Mouse (Mus musculus): Measurements from ENCODE around the gene Gpr15. TPM values are rescaled to one million over a fixed set of nuclear protein-coding genes. Genes with fewer than 3 reads are reported as not detected.

Gpr15 gene
- polyA plus RNA-seq, 1 experiment from 2014 or later = not detected

DNA sequence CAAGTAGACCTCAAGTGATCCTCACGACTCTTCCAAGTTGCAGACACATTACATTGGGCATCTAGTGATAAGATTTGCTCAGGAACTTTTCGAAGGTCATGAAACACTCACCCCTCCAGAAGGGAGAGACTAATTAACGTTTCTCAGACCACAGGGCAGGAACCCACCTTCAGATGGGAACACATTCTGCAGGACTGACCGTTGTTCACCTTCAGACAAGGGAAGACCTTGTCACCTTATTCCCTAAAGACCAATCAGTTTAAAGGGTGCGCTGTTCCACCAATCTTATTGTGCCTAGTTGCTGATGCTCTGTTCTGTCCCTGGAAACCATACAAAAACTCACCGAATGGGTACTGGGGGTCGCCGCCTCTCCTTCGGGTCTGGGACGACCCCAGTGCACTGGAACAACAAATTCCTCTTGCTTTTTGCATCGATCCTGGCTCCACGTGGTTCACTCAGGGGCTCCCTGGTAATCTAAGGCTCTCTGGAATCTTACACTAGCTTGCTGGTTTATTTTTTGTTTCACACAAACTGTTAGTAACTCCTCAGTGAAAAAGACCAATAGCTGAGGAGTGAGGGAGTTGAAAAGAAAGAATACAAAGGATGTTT, 17.9 kb downstream of the Gpr15 start:
- Histone ChIP-seq H3K27ac (replicated peaks in 1 of 2; ENCODE audit: control insufficient read depth in 1 of 2, insufficient read depth in 1 of 2, low read depth in 2 of 2, low read length in 2 of 2) (no peak overlapping the region), H3K4me2 (ENCODE audit: low read length) (no peak overlapping the region), H3K9ac (ENCODE audit: low read length) (no peak overlapping the region), H3K27me3 (ENCODE audit: control insufficient read depth, insufficient read depth, low read length) (no peaks in the 10 kb centered on the region), H3K9me3 (ENCODE audit: control insufficient read depth, low read length) (no peaks in the 10 kb centered on the region), H3K4me1 (ENCODE audit: control insufficient read depth in 2 of 2, insufficient read depth in 2 of 2, low read length in 2 of 2) (peaks cover 2 to 11% of the 10 kb centered on the region in 2 experiments), H3K4me3 (ENCODE audit: control insufficient read depth in 1 of 2, insufficient read depth in 1 of 2, low read depth in 1 of 2, low read length in 2 of 2) (no peak overlapping the region), H3K36me3 (ENCODE audit: control insufficient read depth, insufficient read depth, low read length) (no peaks in the 10 kb centered on the region)
- ATAC-seq (ENCODE audit: insufficient number of reproducible peaks, insufficient read depth, low FRiP score, low read depth) = no peak
- WGBS = 71% methylated on average over 12 of the region's 12 CpGs

DNA sequence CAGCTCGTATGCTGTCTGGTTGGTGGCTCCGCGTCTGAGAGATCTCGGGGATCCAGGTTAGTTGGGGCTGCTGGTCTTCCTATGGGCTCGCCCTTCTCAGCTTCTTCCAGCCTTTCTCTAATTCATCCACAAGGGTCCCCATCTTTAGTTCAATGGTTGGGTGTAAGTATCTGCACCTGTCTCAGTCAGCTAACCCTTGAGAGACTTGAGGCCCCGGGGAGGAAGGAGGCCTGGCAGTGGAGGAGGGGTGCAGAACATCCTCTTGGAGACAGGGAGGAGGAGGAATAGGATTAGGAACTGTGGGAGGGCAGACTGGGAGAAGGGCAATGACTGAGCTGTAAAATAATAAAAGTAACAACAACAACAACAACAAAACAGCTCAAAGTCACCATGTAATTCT, 18.7 kb downstream of the Gpr15 start:
- Histone ChIP-seq H3K4me3 (ENCODE audit: control insufficient read depth in 1 of 2, insufficient read depth in 1 of 2, low read depth in 1 of 2, low read length in 2 of 2) (no peak overlapping the region), H3K4me1 (ENCODE audit: control insufficient read depth in 2 of 2, insufficient read depth in 2 of 2, low read length in 2 of 2) (peaks cover 2 to 11% of the 10 kb centered on the region in 2 experiments), H3K9ac (ENCODE audit: low read length) (no peak overlapping the region), H3K9me3 (ENCODE audit: control insufficient read depth, low read length) (no peaks in the 10 kb centered on the region), H3K36me3 (ENCODE audit: control insufficient read depth, insufficient read depth, low read length) (no peaks in the 10 kb centered on the region), H3K4me2 (ENCODE audit: low read length) (no peak overlapping the region), H3K27ac (replicated peaks in 1 of 2; ENCODE audit: control insufficient read depth in 1 of 2, insufficient read depth in 1 of 2, low read depth in 2 of 2, low read length in 2 of 2) (no peak overlapping the region), H3K27me3 (ENCODE audit: control insufficient read depth, insufficient read depth, low read length) (no peaks in the 10 kb centered on the region)
- no peak for ATAC-seq (ENCODE audit: insufficient number of reproducible peaks, insufficient read depth, low FRiP score, low read depth)
- 82% methylated on average over 6 of the region's 6 CpGs for WGBS

DNA sequence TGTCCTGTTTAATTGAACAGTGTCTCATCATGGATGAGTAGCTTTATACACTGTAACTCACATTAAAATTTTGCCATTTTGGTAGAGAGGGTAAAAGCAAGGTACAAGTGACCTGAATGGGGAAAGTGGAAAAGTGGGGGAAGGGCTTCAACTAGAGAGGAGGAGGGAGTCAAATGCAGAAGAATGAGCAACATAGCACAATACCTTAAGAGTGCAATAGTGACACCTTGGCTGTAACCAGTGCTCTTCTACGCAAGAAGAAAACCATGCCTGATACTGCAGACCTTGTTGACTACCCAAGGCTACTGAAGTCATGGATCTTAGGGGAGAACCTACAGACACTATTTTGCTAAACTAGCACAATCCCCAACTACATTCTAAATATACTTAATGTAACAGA, 21.6 kb downstream of the Gpr15 start:
- H3K9ac ChIP-seq (ENCODE audit: low read length) = no peak overlapping the region
- no peak overlapping the region for H3K4me2 ChIP-seq (ENCODE audit: low read length)
- no peaks in the 10 kb centered on the region for H3K27me3 ChIP-seq (ENCODE audit: control insufficient read depth, insufficient read depth, low read length)
- H3K4me3 ChIP-seq (ENCODE audit: control insufficient read depth in 1 of 2, insufficient read depth in 1 of 2, low read depth in 1 of 2, low read length in 2 of 2) = no peak overlapping the region
- H3K9me3 ChIP-seq (ENCODE audit: control insufficient read depth, low read length) = no peaks in the 10 kb centered on the region
- no peaks in the 10 kb centered on the region; a peak in 1 of 4 replicates for H3K4me1 ChIP-seq (ENCODE audit: control insufficient read depth in 2 of 2, insufficient read depth in 2 of 2, low read length in 2 of 2)
- H3K27ac ChIP-seq (replicated peaks in 1 of 2; ENCODE audit: control insufficient read depth in 1 of 2, insufficient read depth in 1 of 2, low read depth in 2 of 2, low read length in 2 of 2) = no peak overlapping the region
- ATAC-seq (ENCODE audit: insufficient number of reproducible peaks, insufficient read depth, low FRiP score, low read depth) = no peak
- no peaks in the 10 kb centered on the region for H3K36me3 ChIP-seq (ENCODE audit: control insufficient read depth, insufficient read depth, low read length)
- 89% methylated on average over 1 of the region's 1 CpGs for WGBS

DNA sequence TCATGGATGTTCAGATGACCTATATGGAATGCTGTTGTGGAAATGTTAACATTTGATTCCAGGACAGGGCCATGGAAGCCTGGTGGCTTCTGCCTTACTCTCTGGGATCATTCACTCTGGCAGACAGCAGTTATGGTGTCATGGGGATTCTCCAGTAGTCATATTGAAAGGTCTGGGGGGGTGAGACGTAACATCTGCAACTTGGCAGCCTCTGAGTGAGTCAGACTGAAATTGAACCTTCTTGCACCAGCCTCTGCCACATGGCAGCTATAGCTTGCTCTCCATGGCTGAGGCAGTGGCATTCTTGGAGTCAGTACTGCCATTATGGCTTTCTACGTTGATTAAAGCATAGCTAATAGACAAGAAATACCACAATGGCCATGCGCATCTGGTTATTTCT, 22.1 kb downstream of the Gpr15 start:
- 84% methylated on average over 3 of the region's 3 CpGs for WGBS
- H3K27me3 ChIP-seq (ENCODE audit: control insufficient read depth, insufficient read depth, low read length) = no peaks in the 10 kb centered on the region
- no peaks in the 10 kb centered on the region; a peak in 1 of 4 replicates for H3K4me1 ChIP-seq (ENCODE audit: control insufficient read depth in 2 of 2, insufficient read depth in 2 of 2, low read length in 2 of 2)
- ATAC-seq (ENCODE audit: insufficient number of reproducible peaks, insufficient read depth, low FRiP score, low read depth) = no peak
- no peak overlapping the region for H3K27ac ChIP-seq (replicated peaks in 1 of 2; ENCODE audit: control insufficient read depth in 1 of 2, insufficient read depth in 1 of 2, low read depth in 2 of 2, low read length in 2 of 2)
- H3K36me3 ChIP-seq (ENCODE audit: control insufficient read depth, insufficient read depth, low read length) = no peaks in the 10 kb centered on the region
- H3K9ac ChIP-seq (ENCODE audit: low read length) = no peak overlapping the region
- H3K4me2 ChIP-seq (ENCODE audit: low read length) = no peak overlapping the region
- H3K4me3 ChIP-seq (ENCODE audit: control insufficient read depth in 1 of 2, insufficient read depth in 1 of 2, low read depth in 1 of 2, low read length in 2 of 2) = no peak overlapping the region
- no peaks in the 10 kb centered on the region for H3K9me3 ChIP-seq (ENCODE audit: control insufficient read depth, low read length)

DNA sequence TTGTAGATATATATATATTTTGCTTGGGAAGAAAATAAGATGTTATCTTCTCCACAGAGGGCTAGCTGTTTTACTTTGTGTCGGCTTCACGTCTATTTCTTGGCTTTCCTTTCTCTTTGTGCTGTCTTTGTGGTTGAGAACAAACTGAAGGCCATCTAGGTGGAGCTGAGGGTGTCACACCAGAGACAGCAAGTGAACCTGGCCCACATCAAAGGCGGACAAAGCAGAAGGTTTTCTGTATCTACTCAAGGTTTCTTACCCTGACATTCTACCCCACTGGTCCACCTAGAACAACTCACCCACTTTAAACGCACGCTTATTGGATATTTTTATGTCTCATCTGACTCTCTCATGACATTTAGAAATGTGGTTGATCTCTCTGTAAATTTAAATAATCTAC, 24.8 kb downstream of the Gpr15 start:
- Histone ChIP-seq H3K27me3 (ENCODE audit: control insufficient read depth, insufficient read depth, low read length) (no peaks in the 10 kb centered on the region), H3K9ac (ENCODE audit: low read length) (no peak overlapping the region), H3K27ac (replicated peaks in 1 of 2; ENCODE audit: control insufficient read depth in 1 of 2, insufficient read depth in 1 of 2, low read depth in 2 of 2, low read length in 2 of 2) (no peak overlapping the region), H3K4me2 (ENCODE audit: low read length) (no peak overlapping the region), H3K36me3 (ENCODE audit: control insufficient read depth, insufficient read depth, low read length) (no peaks in the 10 kb centered on the region), H3K9me3 (ENCODE audit: control insufficient read depth, low read length) (no peaks in the 10 kb centered on the region), H3K4me3 (ENCODE audit: control insufficient read depth in 1 of 2, insufficient read depth in 1 of 2, low read depth in 1 of 2, low read length in 2 of 2) (no peak overlapping the region), H3K4me1 (ENCODE audit: control insufficient read depth in 2 of 2, insufficient read depth in 2 of 2, low read length in 2 of 2) (no peaks in the 10 kb centered on the region)
- ATAC-seq (ENCODE audit: insufficient number of reproducible peaks, insufficient read depth, low FRiP score, low read depth) = no peak
- WGBS = 88% methylated on average over 5 of the region's 5 CpGs

DNA sequence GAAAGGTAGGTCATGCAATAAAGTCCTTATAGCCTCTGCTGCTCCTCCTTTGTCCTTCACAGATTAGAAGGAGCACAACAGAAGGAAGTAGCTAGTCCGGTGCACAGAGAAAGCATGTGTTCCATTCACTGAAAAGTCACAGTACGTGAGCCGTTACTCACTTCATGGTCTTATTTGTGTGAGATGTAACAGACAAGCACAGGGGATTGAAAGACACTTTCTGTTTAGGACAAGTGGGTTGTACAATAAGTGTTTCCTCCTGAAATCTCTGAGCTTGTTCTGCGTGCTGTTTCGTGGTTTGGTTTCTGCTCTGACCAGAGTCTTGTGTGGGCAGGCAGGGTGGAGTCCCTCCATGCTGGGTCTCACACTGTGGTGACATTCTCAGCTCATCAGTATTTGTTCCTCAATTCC, 28.5 kb downstream of the Gpr15 start:
- no peak overlapping the region for H3K4me2 ChIP-seq (ENCODE audit: low read length)
- H3K9ac ChIP-seq (ENCODE audit: low read length) = no peak overlapping the region
- WGBS = 78% methylated on average over 5 of the region's 5 CpGs
- no peak overlapping the region for H3K4me3 ChIP-seq (ENCODE audit: control insufficient read depth in 1 of 2, insufficient read depth in 1 of 2, low read depth in 1 of 2, low read length in 2 of 2)
- no peak overlapping the region for H3K27ac ChIP-seq (replicated peaks in 1 of 2; ENCODE audit: control insufficient read depth in 1 of 2, insufficient read depth in 1 of 2, low read depth in 2 of 2, low read length in 2 of 2)
- no peak for ATAC-seq (ENCODE audit: insufficient number of reproducible peaks, insufficient read depth, low FRiP score, low read depth)
- H3K27me3 ChIP-seq (ENCODE audit: control insufficient read depth, insufficient read depth, low read length) = no peaks in the 10 kb centered on the region
- peaks cover 2 to 8% of the 10 kb centered on the region in 2 experiments; a peak in 3 of 4 replicates for H3K4me1 ChIP-seq (ENCODE audit: control insufficient read depth in 2 of 2, insufficient read depth in 2 of 2, low read length in 2 of 2)
- H3K36me3 ChIP-seq (ENCODE audit: control insufficient read depth, insufficient read depth, low read length) = no peaks in the 10 kb centered on the region
- H3K9me3 ChIP-seq (ENCODE audit: control insufficient read depth, low read length) = 0 out of 2 replicates have a peak, but pooled peaks cover 2% of the 10 kb centered on the region

DNA sequence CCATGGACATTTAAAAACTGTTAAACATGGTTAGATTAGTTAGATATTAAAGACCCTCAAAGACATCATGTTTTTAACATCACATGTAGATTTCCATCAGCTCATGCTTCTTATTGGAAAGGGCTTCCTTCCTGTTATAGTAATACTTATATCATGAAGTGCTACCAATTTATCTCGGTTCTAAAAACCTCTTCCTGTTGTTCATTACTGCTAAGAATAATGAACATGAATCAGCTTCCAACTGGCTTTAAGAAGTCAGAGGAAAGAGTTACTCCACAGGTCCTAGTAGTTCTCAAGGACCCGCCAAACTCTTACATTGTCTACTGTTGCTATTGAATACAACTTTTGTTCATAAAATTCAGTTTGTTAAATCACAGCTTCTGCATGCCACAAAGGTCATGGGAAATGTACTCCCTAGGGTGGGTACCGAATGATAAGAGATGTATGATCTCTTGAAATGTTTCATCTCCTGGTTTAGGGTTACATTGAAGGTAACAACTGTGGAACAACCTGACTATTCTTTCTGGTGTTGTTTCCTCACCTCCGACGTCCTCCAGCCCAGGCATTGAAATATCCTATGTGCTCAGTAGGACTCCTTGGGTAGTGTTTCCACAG, 29.2 kb downstream of the Gpr15 start:
- H3K9ac ChIP-seq (ENCODE audit: low read length) = no peak overlapping the region
- WGBS = 75% methylated on average over 5 of the region's 5 CpGs
- peaks cover 2 to 8% of the 10 kb centered on the region in 2 experiments; a peak in 3 of 4 replicates for H3K4me1 ChIP-seq (ENCODE audit: control insufficient read depth in 2 of 2, insufficient read depth in 2 of 2, low read length in 2 of 2)
- H3K4me3 ChIP-seq (ENCODE audit: control insufficient read depth in 1 of 2, insufficient read depth in 1 of 2, low read depth in 1 of 2, low read length in 2 of 2) = no peak overlapping the region
- no peak overlapping the region for H3K4me2 ChIP-seq (ENCODE audit: low read length)
- no peaks in the 10 kb centered on the region for H3K27me3 ChIP-seq (ENCODE audit: control insufficient read depth, insufficient read depth, low read length)
- H3K9me3 ChIP-seq (ENCODE audit: control insufficient read depth, low read length) = 0 out of 2 replicates have a peak, but pooled peaks cover 2% of the 10 kb centered on the region
- no peak for ATAC-seq (ENCODE audit: insufficient number of reproducible peaks, insufficient read depth, low FRiP score, low read depth)
- H3K27ac ChIP-seq (replicated peaks in 1 of 2; ENCODE audit: control insufficient read depth in 1 of 2, insufficient read depth in 1 of 2, low read depth in 2 of 2, low read length in 2 of 2) = no peak overlapping the region
- H3K36me3 ChIP-seq (ENCODE audit: control insufficient read depth, insufficient read depth, low read length) = no peaks in the 10 kb centered on the region
